Mouse (Mus musculus): ENCODE data around the gene Rnd3. TPM values are rescaled to one million over a fixed set of nuclear protein-coding genes. Genes with fewer than 3 reads are reported as not detected.

Gene Rnd3
- 5.2 and 5.8 TPM in 2 replicates for polyA plus RNA-seq (2012; rRNA removed)

GRCm38 (mm10) chr2:51148975-51149374 is at the start of gene Rnd3:
Gene Rnd3 (minus strand): TSS chr2:51149111.

Data from liver, embryonic 14 days (tissue).